In genomic region chr11:54126654-54127374, GRCm38 (mm10) we compare ENCODE assay signal across 8 mouse cellular contexts. TPM values are rescaled to one million over a fixed set of nuclear protein-coding genes. Genes with fewer than 3 reads are reported as not detected.
DNase-seq lines count a peak whose midpoint lies in the region; ATAC-seq and TF ChIP-seq lines count a peak whose summit lies in the region.

No protein-coding gene starts in this region.

- H3K27me3 ChIP-seq in lung, embryonic 14.5 days (ENCODE audit: insufficient read depth, low read length), result no peaks in the 10 kb centered on the region
- no peaks in the 10 kb centered on the region for H3K27me3 ChIP-seq in embryonic facial prominence, embryonic 14.5 days (replicated peaks; ENCODE audit: control insufficient read depth, insufficient read depth, low read length)
- H3K27me3 ChIP-seq in hindbrain, postnatal 0 days (ENCODE audit: insufficient read depth, low read length), result no peaks in the 10 kb centered on the region
- H3K27me3 ChIP-seq in midbrain, embryonic 14.5 days (ENCODE audit: control insufficient read depth, insufficient read depth, low read length), result no peaks in the 10 kb centered on the region

- peak overlapping the region; percentile 8 for H3K4me2 ChIP-seq in lung, embryonic 14.5 days
- peak overlapping the region; percentile 31 for H3K4me2 ChIP-seq in embryonic facial prominence, embryonic 14.5 days (ENCODE audit: low read depth, low read length)
- 0 out of 2 replicates have a peak overlapping the region, but pooled peaks have one; percentile 2 for H3K4me2 ChIP-seq in hindbrain, postnatal 0 days (ENCODE audit: low read depth, low read length)
- H3K4me2 ChIP-seq in midbrain, embryonic 14.5 days (ENCODE audit: low read length), result no peak overlapping the region; the same call in 1 of the 2 replicates

- no peak overlapping the region for H3K9ac ChIP-seq in lung, embryonic 14.5 days
- peak overlapping the region; percentile 14; the same call in 1 of the 2 replicates for H3K9ac ChIP-seq in embryonic facial prominence, embryonic 14.5 days (ENCODE audit: low read depth, low read length)
- no peak overlapping the region for H3K9ac ChIP-seq in hindbrain, postnatal 0 days (replicated peaks; ENCODE audit: low read length)
- H3K9ac ChIP-seq in midbrain, embryonic 14.5 days (replicated peaks; ENCODE audit: low read length), result peak overlapping the region; percentile 12; the same call in 1 of the 2 replicates

- DNase-seq in lung, embryonic 14.5 days, result peak; percentile 60
- DNase-seq in lung, postnatal 4 days, result no peak
- peak; percentile 85 for DNase-seq in embryonic facial prominence, embryonic 14.5 days (ENCODE audit: low spot score)
- DNase-seq in hindbrain, postnatal 0 days (ENCODE audit: low spot score), result peak; percentile 49
- peak; percentile 44 for DNase-seq in midbrain, embryonic 14.5 days
- DNase-seq in layer of hippocampus, adult 9-10 months (ENCODE audit: low spot score), result no peak
- no peak for DNase-seq in layer of hippocampus, adult 8-10 months (ENCODE audit: low spot score in 2 of 2)
- no peak for DNase-seq in layer of hippocampus, postnatal 25 days (ENCODE audit: extremely low spot score in 1 of 2, low spot score in 1 of 2)

- TF ChIP-seq CTCF in lung, embryonic 14.5 days (IDR thresholded peaks at IDR 0.05; ENCODE audit: low read depth), result no peak
- no peak for TF ChIP-seq CTCF in hindbrain, postnatal 0 days (IDR thresholded peaks at IDR 0.05; ENCODE audit: low read depth)

- H3K4me1 ChIP-seq in lung, embryonic 14.5 days (ENCODE audit: insufficient read depth), result 0 out of 2 replicates have a peak, but pooled peaks cover 5% of the 10 kb centered on the region
- H3K4me1 ChIP-seq in embryonic facial prominence, embryonic 14.5 days (ENCODE audit: control insufficient read depth, insufficient read depth, low read length), result peaks cover 11% of the 10 kb centered on the region
- no peaks in the 10 kb centered on the region; the same call in 1 of the 2 replicates for H3K4me1 ChIP-seq in hindbrain, postnatal 0 days (ENCODE audit: insufficient read depth, low read length)
- peaks cover 14% of the 10 kb centered on the region for H3K4me1 ChIP-seq in midbrain, embryonic 14.5 days (ENCODE audit: control insufficient read depth, insufficient read depth, low read length)

- peak overlapping the region; percentile 40; the same call in 1 of the 2 replicates for H3K27ac ChIP-seq in lung, embryonic 14.5 days (ENCODE audit: low read depth)
- H3K27ac ChIP-seq in embryonic facial prominence, embryonic 14.5 days (replicated peaks; ENCODE audit: low read depth, low read length), result peak overlapping the region; percentile 80
- H3K27ac ChIP-seq in hindbrain, postnatal 0 days, result peak overlapping the region; percentile 20; the same call in 1 of the 2 replicates
- peak overlapping the region; percentile 41; the same call in 1 of the 2 replicates for H3K27ac ChIP-seq in midbrain, embryonic 14.5 days (replicated peaks; ENCODE audit: low read depth, low read length)

- no peaks in the 10 kb centered on the region for H3K9me3 ChIP-seq in lung, embryonic 14.5 days (ENCODE audit: low read depth, low read length)
- H3K9me3 ChIP-seq in embryonic facial prominence, embryonic 14.5 days (ENCODE audit: control insufficient read depth, low read length), result no peaks in the 10 kb centered on the region
- H3K9me3 ChIP-seq in hindbrain, postnatal 0 days (ENCODE audit: low read length), result no peaks in the 10 kb centered on the region
- no peaks in the 10 kb centered on the region for H3K9me3 ChIP-seq in midbrain, embryonic 14.5 days (ENCODE audit: control insufficient read depth, low read length)

- 0 out of 2 replicates have a peak, but pooled peaks cover 3% of the 10 kb centered on the region for H3K36me3 ChIP-seq in lung, embryonic 14.5 days (ENCODE audit: insufficient read depth)
- peaks cover 43% of the 10 kb centered on the region for H3K36me3 ChIP-seq in embryonic facial prominence, embryonic 14.5 days (ENCODE audit: control insufficient read depth, insufficient read depth, low read length)
- H3K36me3 ChIP-seq in hindbrain, postnatal 0 days (ENCODE audit: insufficient read depth, low read length), result no peaks in the 10 kb centered on the region; the same call in 1 of the 2 replicates
- H3K36me3 ChIP-seq in midbrain, embryonic 14.5 days (ENCODE audit: control insufficient read depth, insufficient read depth, low read length), result no peaks in the 10 kb centered on the region

- H3K4me3 ChIP-seq in lung, embryonic 14.5 days (ENCODE audit: low read depth, low read length), result no peak overlapping the region
- no peak overlapping the region for H3K4me3 ChIP-seq in embryonic facial prominence, embryonic 14.5 days (ENCODE audit: low read depth, low read length)
- no peak overlapping the region for H3K4me3 ChIP-seq in hindbrain, postnatal 0 days (ENCODE audit: low read length)
- no peak overlapping the region for H3K4me3 ChIP-seq in midbrain, embryonic 14.5 days (replicated peaks; ENCODE audit: low read depth, low read length)

- WGBS in lung, embryonic 14.5 days, result 25% methylated on average over 15 of the region's 15 CpGs
- WGBS in embryonic facial prominence, embryonic 14.5 days, result 33% methylated on average over 15 of the region's 15 CpGs
- WGBS in hindbrain, postnatal 0 days, result 24% methylated on average over 15 of the region's 15 CpGs
- 40% methylated on average over 15 of the region's 15 CpGs for WGBS in midbrain, embryonic 14.5 days

- peak; percentile 62 for ATAC-seq in lung, embryonic 14.5 days (ENCODE audit: insufficient read depth)
- ATAC-seq in embryonic facial prominence, embryonic 14.5 days (ENCODE audit: low read depth), result peak; percentile 71
- ATAC-seq in hindbrain, postnatal 0 days, result peak; percentile 33
- ATAC-seq in midbrain, embryonic 14.5 days (ENCODE audit: low FRiP score, low TSS enrichment), result no peak

RNA-seq across cellular contexts. Expression of gene P4ha2, which starts 26.9 kb away (rescaled TPM):
- polyA plus RNA-seq in lung, embryonic 14.5 days (2014; fragmentation: Nextera tagmentation; extraction: Ambion mirVana), result 26.0 and 28.4 TPM in 2 replicates
- 107 and 120 TPM in 2 replicates for polyA plus RNA-seq in embryonic facial prominence, embryonic 14.5 days (2014; fragmentation: Nextera tagmentation; extraction: Ambion mirVana)
- total RNA-seq in hindbrain, postnatal 0 days (2014; rRNA removed), result 6.5 and 9.7 TPM in 2 replicates
- polyA plus RNA-seq in hindbrain, postnatal 0 days (2015; fragmentation: Nextera tagmentation; extraction: Ambion mirVana), result 8.4 and 9.0 TPM in 2 replicates
- 6.5 and 10.5 TPM in 2 replicates for polyA plus RNA-seq in midbrain, embryonic 14.5 days (2014; fragmentation: Nextera tagmentation; extraction: Ambion mirVana)
- 10 to 100 TPM; 24.3 to 30.8 (median 26.7) TPM for total RNA-seq in layer of hippocampus, adult 8-10 months (2022)
- 10 to 100 TPM; 15.2 to 22.4 TPM for total RNA-seq in layer of hippocampus, postnatal 25 days (2021)

RNA-seq across cellular contexts. Expression of gene Pdlim4, which starts 58.0 kb away (rescaled TPM):
- polyA plus RNA-seq in lung, embryonic 14.5 days (2014; fragmentation: Nextera tagmentation; extraction: Ambion mirVana), result 12.1 and 12.6 TPM in 2 replicates
- 115 and 132 TPM in 2 replicates for polyA plus RNA-seq in embryonic facial prominence, embryonic 14.5 days (2014; fragmentation: Nextera tagmentation; extraction: Ambion mirVana)
- 46.1 and 51.1 TPM in 2 replicates for total RNA-seq in hindbrain, postnatal 0 days (2014; rRNA removed)
- 47.6 and 54.6 TPM in 2 replicates for polyA plus RNA-seq in hindbrain, postnatal 0 days (2015; fragmentation: Nextera tagmentation; extraction: Ambion mirVana)
- 21.4 and 25.0 TPM in 2 replicates for polyA plus RNA-seq in midbrain, embryonic 14.5 days (2014; fragmentation: Nextera tagmentation; extraction: Ambion mirVana)
- 10 to 100 TPM; 16.4 to 25.2 (median 21.2) TPM for total RNA-seq in layer of hippocampus, adult 8-10 months (2022)
- total RNA-seq in layer of hippocampus, postnatal 25 days (2021), result 10 to 100 TPM; 15.7 TPM

Comparison
In these comparisons a context has a peak if more than half of its experiments do, and no peak if none do; other contexts are left out.
1. DNase-seq: peak in lung, embryonic 14.5 days (single experiment), embryonic facial prominence, embryonic 14.5 days (single experiment), hindbrain, postnatal 0 days (single experiment) and midbrain, embryonic 14.5 days (single experiment); none in lung, postnatal 4 days (0 of 2), layer of hippocampus, adult 9-10 months (single experiment), layer of hippocampus, adult 8-10 months (0 of 2) and layer of hippocampus, postnatal 25 days (0 of 2).
2. H3K27ac ChIP-seq: peak in every context shown above with its lines; median percentile 80 in embryonic facial prominence, embryonic 14.5 days; 41 in midbrain, embryonic 14.5 days; 40 in lung, embryonic 14.5 days; 20 in hindbrain, postnatal 0 days.
3. H3K9ac ChIP-seq: peak in embryonic facial prominence, embryonic 14.5 days (single experiment) and midbrain, embryonic 14.5 days (single experiment); none in lung, embryonic 14.5 days (single experiment) and hindbrain, postnatal 0 days (single experiment).